Mouse (Mus musculus) forebrain, embryonic 12.5 days (tissue): ENCODE data around the gene Nbas. TPM values are rescaled to one million over a fixed set of nuclear protein-coding genes. Genes with fewer than 3 reads are reported as not detected.

Experiments used
- ATAC-seq: fragments of 200-750 bp; cut with Nextera tagmentation; 2 replicates; pipeline ENCODE4 v1.8.0; 2017; ENCODE audit warnings: moderate TSS enrichment; ENCODE audit not compliant: low FRiP score
- H3K27ac ChIP-seq: fragments of 300-500 bp; sonication (generic); 2 replicates; pipeline ENCODE4 v1.5.1; 2016; ENCODE audit warnings: mild to moderate bottlenecking
- H3K27me3 ChIP-seq: fragments of 300-500 bp; sonication (generic); 2 replicates; pipeline ENCODE4 v1.6.1; 2016; ENCODE audit warnings: mild to moderate bottlenecking
- H3K36me3 ChIP-seq: fragments of 300-500 bp; sonication (generic); replicated peaks from 2 replicates; pipeline ENCODE4 v1.6.1; 2016; ENCODE audit warnings: mild to moderate bottlenecking
- H3K4me1 ChIP-seq: fragments of 300-500 bp; sonication (generic); 2 replicates; pipeline ENCODE4 v1.6.1; 2016
- H3K4me2 ChIP-seq: fragments of 300-500 bp; sonication (generic); 2 replicates; pipeline ENCODE4 v1.6.1; 2016; ENCODE audit warnings: mild to moderate bottlenecking, moderate library complexity
- H3K4me3 ChIP-seq: fragments of 300-500 bp; sonication (generic); replicated peaks from 2 replicates; pipeline ENCODE4 v1.5.1; 2016; ENCODE audit warnings: mild to moderate bottlenecking
- H3K9ac ChIP-seq: fragments of 300-500 bp; sonication (generic); 2 replicates; pipeline ENCODE4 v1.6.1; 2016; ENCODE audit warnings: mild to moderate bottlenecking
- H3K9me3 ChIP-seq: fragments of 300-500 bp; sonication (generic); 2 replicates; pipeline ENCODE4 v1.6.1; 2016
- WGBS: fragments of 180-500 bp; shearing (Covaris S2); methylation state at CpG from one replicate; pipeline ENCODE4 v1.1.7; 2016; 5-methylcytosine and 5-hydroxymethylcytosine counted together
- polyA plus RNA-seq: library from polyadenylated mRNA; unstranded; fragments of >200 nt; fragmentation: Nextera tagmentation; extraction: Ambion mirVana; gene quantifications from 2 replicates; pipeline ENCODE4 v1.2.1, GENCODE M21; 2016

Nbas gene
- polyA plus RNA-seq, 1 experiment from 2014 or later = 14.4 TPM

DNA sequence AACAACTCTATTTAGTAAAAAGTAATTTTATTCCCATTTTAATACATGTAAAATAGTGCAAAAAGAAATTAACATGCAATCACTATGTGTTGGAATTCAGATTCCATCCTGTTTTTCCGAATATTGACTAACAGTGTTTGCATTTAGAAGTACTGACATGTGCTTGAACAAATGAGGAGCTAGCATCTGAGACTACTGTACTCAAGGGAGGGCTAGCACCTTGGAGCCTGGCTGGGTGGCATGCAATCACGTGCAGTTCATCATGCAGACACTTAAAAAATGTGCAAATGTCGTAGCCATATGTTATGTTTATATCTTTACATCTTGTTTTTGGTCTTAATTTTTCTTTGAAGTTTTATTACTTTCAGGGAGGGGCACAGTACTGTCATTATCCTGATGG, 45.5 kb downstream of the Nbas start:
- no peak overlapping the region for H3K27ac ChIP-seq
- 89% methylated on average over 3 of the region's 3 CpGs for WGBS
- H3K9me3 ChIP-seq = no peaks in the 10 kb centered on the region
- ATAC-seq = no peak
- H3K4me2 ChIP-seq = no peak overlapping the region
- no peak overlapping the region for H3K9ac ChIP-seq
- no peak overlapping the region for H3K4me3 ChIP-seq
- H3K27me3 ChIP-seq = no peaks in the 10 kb centered on the region
- peaks cover 16% of the 10 kb centered on the region for H3K36me3 ChIP-seq
- no peaks in the 10 kb centered on the region for H3K4me1 ChIP-seq

- Histone ChIP-seq H3K9ac (no peak overlapping the region), H3K9me3 (no peaks in the 10 kb centered on the region), H3K36me3 (peaks cover 14% of the 10 kb centered on the region), H3K27ac (no peak overlapping the region), H3K4me2 (no peak overlapping the region), H3K27me3 (no peaks in the 10 kb centered on the region), H3K4me3 (no peak overlapping the region), H3K4me1 (no peaks in the 10 kb centered on the region)
- ATAC-seq = no peak
- WGBS = 88% methylated on average over 1 of the region's 1 CpGs
Measured at GRCm38 (mm10) chr12:13315081-13315480, 46.1 kb downstream of the Nbas start.

- Histone ChIP-seq H3K4me1 (no peaks in the 10 kb centered on the region), H3K27ac (no peak overlapping the region), H3K4me3 (no peak overlapping the region), H3K36me3 (peaks cover 16% of the 10 kb centered on the region), H3K9ac (no peak overlapping the region), H3K27me3 (no peaks in the 10 kb centered on the region), H3K9me3 (no peaks in the 10 kb centered on the region), H3K4me2 (no peak overlapping the region)
- ATAC-seq = no peak
- 92% methylated on average over 5 of the region's 5 CpGs for WGBS
Measured at GRCm38 (mm10) chr12:13342535-13342934, 73.6 kb downstream of the Nbas start.

GRCm38 (mm10) chr12:13356201-13356600, 87.3 kb downstream of the Nbas start:
- H3K27me3 ChIP-seq = no peaks in the 10 kb centered on the region
- no peaks in the 10 kb centered on the region for H3K4me1 ChIP-seq
- no peak overlapping the region for H3K9ac ChIP-seq
- WGBS = 94% methylated on average over 10 of the region's 10 CpGs
- no peaks in the 10 kb centered on the region for H3K9me3 ChIP-seq
- H3K36me3 ChIP-seq = peaks cover 8% of the 10 kb centered on the region; the same call in 1 of the 2 replicates
- ATAC-seq = no peak
- no peak overlapping the region for H3K4me2 ChIP-seq
- no peak overlapping the region for H3K4me3 ChIP-seq
- H3K27ac ChIP-seq = no peak overlapping the region

GRCm38 (mm10) chr12:13356769-13357168, 87.8 kb downstream of the Nbas start:
- Histone ChIP-seq H3K9me3 (no peaks in the 10 kb centered on the region), H3K27me3 (no peaks in the 10 kb centered on the region), H3K4me3 (no peak overlapping the region), H3K27ac (no peak overlapping the region), H3K36me3 (peaks cover 10% of the 10 kb centered on the region; the same call in 1 of the 2 replicates), H3K9ac (no peak overlapping the region), H3K4me1 (no peaks in the 10 kb centered on the region), H3K4me2 (no peak overlapping the region)
- 92% methylated on average over 7 of the region's 7 CpGs for WGBS
- ATAC-seq = no peak

- no peak for ATAC-seq
- H3K9ac ChIP-seq = no peak overlapping the region
- no peak overlapping the region for H3K4me2 ChIP-seq
- peaks cover 12% of the 10 kb centered on the region for H3K36me3 ChIP-seq
- H3K27ac ChIP-seq = no peak overlapping the region
- no peaks in the 10 kb centered on the region for H3K4me1 ChIP-seq
- WGBS = 95% methylated on average over 5 of the region's 5 CpGs
- H3K9me3 ChIP-seq = no peaks in the 10 kb centered on the region
- no peaks in the 10 kb centered on the region for H3K27me3 ChIP-seq
- no peak overlapping the region for H3K4me3 ChIP-seq
Measured at GRCm38 (mm10) chr12:13357229-13357628, 88.3 kb downstream of the Nbas start.

- Histone ChIP-seq H3K27me3 (no peaks in the 10 kb centered on the region), H3K9me3 (no peaks in the 10 kb centered on the region), H3K9ac (no peak overlapping the region), H3K27ac (no peak overlapping the region), H3K4me3 (no peak overlapping the region), H3K36me3 (peaks cover 19% of the 10 kb centered on the region), H3K4me2 (no peak overlapping the region), H3K4me1 (no peaks in the 10 kb centered on the region)
- no peak for ATAC-seq
- 82% methylated on average over 4 of the region's 4 CpGs for WGBS
Measured at GRCm38 (mm10) chr12:13358849-13359248, 89.9 kb downstream of the Nbas start.

DNA sequence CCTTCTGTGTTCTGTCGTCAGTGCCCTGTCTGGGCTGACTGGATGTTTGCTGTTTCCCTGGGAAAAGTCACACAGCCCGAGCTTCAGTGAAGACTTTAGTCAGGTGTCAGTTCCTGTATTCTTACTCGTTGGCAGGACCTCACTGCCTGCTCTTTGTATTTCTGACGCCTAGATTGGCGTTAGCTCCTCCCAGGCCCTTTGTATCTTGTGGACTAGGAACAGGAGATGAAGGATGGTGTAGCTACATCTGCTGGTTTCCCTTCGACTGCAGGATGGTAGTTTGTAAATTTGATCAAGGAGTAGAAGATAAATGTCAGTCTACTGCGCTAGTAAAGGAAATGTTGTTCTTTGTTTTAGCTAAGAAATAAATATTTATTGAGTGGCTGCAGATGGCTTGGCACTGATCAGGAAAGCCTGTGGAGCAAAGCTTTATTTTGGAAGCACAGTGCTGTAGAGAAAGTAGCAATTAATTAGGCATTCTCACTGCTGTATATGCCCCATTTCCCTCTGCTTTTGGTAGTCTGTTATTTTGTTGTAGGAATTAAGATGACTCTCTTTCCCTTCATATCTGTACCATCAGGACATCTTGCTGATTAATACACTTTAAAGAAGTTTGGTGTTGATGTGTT, 91.4 kb downstream of the Nbas start:
- no peak overlapping the region for H3K9ac ChIP-seq

GRCm38 (mm10) chr12:13381580-13381979, 112.6 kb downstream of the Nbas start:
- Histone ChIP-seq H3K4me2 (no peak overlapping the region), H3K9ac (no peak overlapping the region), H3K27ac (no peak overlapping the region), H3K9me3 (no peaks in the 10 kb centered on the region), H3K36me3 (peaks cover 3% of the 10 kb centered on the region; the same call in 1 of the 2 replicates), H3K27me3 (no peaks in the 10 kb centered on the region), H3K4me1 (no peaks in the 10 kb centered on the region), H3K4me3 (no peak overlapping the region)
- 88% methylated on average over 7 of the region's 7 CpGs for WGBS
- no peak for ATAC-seq

More for the DNA sequence above, 91.4 kb downstream of the Nbas start:
- no peaks in the 10 kb centered on the region for H3K9me3 ChIP-seq
- H3K36me3 ChIP-seq = peaks cover 19% of the 10 kb centered on the region
- no peak overlapping the region for H3K4me3 ChIP-seq
- H3K27ac ChIP-seq = no peak overlapping the region
- no peaks in the 10 kb centered on the region for H3K4me1 ChIP-seq
- 34% methylated on average over 7 of the region's 7 CpGs for WGBS
- H3K27me3 ChIP-seq = no peaks in the 10 kb centered on the region
- H3K4me2 ChIP-seq = no peak overlapping the region
- ATAC-seq = no peak

DNA sequence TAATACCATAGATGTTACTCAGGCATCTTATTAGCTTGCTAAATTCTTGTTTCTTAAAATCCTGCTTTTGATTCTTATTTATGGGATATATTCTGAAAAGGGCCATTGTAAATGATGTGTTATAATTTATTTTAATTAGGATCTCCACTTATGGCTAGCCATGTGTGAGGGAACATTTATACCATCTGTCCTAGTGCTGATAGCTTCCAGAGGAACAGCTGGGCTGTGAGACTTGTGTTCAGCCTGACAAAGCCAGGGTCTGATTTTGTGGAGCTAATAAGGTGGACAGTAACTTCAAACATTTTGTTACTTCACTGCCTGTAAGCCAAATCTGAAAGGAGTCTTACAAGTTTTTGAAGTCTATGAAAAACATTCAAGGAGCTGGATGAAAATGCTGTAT, 113.1 kb downstream of the Nbas start:
- Histone ChIP-seq H3K27ac (no peak overlapping the region), H3K4me2 (no peak overlapping the region), H3K4me3 (no peak overlapping the region), H3K9ac (no peak overlapping the region), H3K9me3 (no peaks in the 10 kb centered on the region), H3K36me3 (no peaks in the 10 kb centered on the region; the same call in 1 of the 2 replicates), H3K4me1 (no peaks in the 10 kb centered on the region), H3K27me3 (no peaks in the 10 kb centered on the region)
- no peak for ATAC-seq

- Histone ChIP-seq H3K9ac (no peak overlapping the region), H3K9me3 (no peaks in the 10 kb centered on the region), H3K4me1 (no peaks in the 10 kb centered on the region), H3K4me3 (no peak overlapping the region), H3K36me3 (peaks cover 5% of the 10 kb centered on the region), H3K27me3 (no peaks in the 10 kb centered on the region), H3K4me2 (no peak overlapping the region), H3K27ac (no peak overlapping the region)
- 75% methylated on average over 1 of the region's 1 CpGs for WGBS
- ATAC-seq = no peak
Measured at GRCm38 (mm10) chr12:13389644-13390043, 120.7 kb downstream of the Nbas start.

DNA sequence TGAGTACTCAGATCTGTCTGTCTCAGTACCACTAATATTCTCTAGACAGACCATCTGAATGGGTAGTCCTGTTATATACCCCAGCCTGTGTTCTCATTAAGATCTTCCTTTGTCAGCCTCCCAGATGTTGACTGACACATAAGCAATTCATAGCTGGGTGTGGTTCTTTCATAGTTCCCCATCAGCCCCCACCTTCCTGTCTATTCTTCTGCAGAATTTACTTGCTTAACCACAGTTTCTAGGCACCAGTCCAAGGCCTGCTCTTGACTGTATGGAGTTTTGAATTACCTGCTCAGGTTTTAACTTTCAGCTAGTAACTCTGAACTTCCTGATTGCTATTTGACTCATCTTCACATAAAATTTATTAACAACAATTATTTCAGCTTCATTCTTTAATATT, 141.3 kb downstream of the Nbas start:
- no peak for ATAC-seq
- H3K27me3 ChIP-seq = no peaks in the 10 kb centered on the region
- H3K9ac ChIP-seq = no peak overlapping the region
- no peaks in the 10 kb centered on the region for H3K4me1 ChIP-seq
- H3K9me3 ChIP-seq = no peaks in the 10 kb centered on the region
- H3K27ac ChIP-seq = no peak overlapping the region
- H3K36me3 ChIP-seq = no peaks in the 10 kb centered on the region
- no peak overlapping the region for H3K4me3 ChIP-seq
- H3K4me2 ChIP-seq = no peak overlapping the region

- Histone ChIP-seq H3K9ac (no peak overlapping the region), H3K4me3 (no peak overlapping the region), H3K9me3 (no peaks in the 10 kb centered on the region), H3K4me2 (no peak overlapping the region), H3K36me3 (peaks cover 10% of the 10 kb centered on the region; the same call in 1 of the 2 replicates), H3K27me3 (no peaks in the 10 kb centered on the region), H3K4me1 (no peaks in the 10 kb centered on the region), H3K27ac (no peak overlapping the region)
- 82% methylated on average over 2 of the region's 2 CpGs for WGBS
- ATAC-seq = no peak
Measured at GRCm38 (mm10) chr12:13418651-13419050, 149.7 kb downstream of the Nbas start.
